Mouse (Mus musculus) heart, postnatal 0 days (tissue): ENCODE data around the gene Engase. TPM values are rescaled to one million over a fixed set of nuclear protein-coding genes. Genes with fewer than 3 reads are reported as not detected.

Source experiments
- ATAC-seq: fragments of 200-750 bp; cut with Nextera tagmentation; 2 replicates; pipeline ENCODE4 v1.8.0; 2017; ENCODE audit warnings: low read depth, moderate number of reproducible peaks, moderate library complexity; ENCODE audit not compliant: insufficient read depth
- DNase-seq: peaks from one replicate; pipeline ENCODE4 v3.0.0-alpha.2; 2016; ENCODE audit warnings: low spot score
- H3K27ac ChIP-seq: fragments of 300-500 bp; sonication (generic); 2 replicates; pipeline ENCODE4 v1.5.1; 2014; ENCODE audit warnings: low read depth, mild to moderate bottlenecking
- H3K27me3 ChIP-seq: fragments of 300-500 bp; sonication (generic); 2 replicates; pipeline ENCODE4 v1.6.1; 2014; ENCODE audit warnings: low read length, mixed read lengths; ENCODE audit not compliant: control insufficient read depth, insufficient read depth
- H3K36me3 ChIP-seq: fragments of 300-500 bp; sonication (generic); replicated peaks from 2 replicates; pipeline ENCODE4 v1.6.1; 2014; ENCODE audit warnings: low read length, mixed read lengths; ENCODE audit not compliant: control insufficient read depth, insufficient read depth
- H3K4me1 ChIP-seq: fragments of 300-500 bp; sonication (generic); 2 replicates; pipeline ENCODE4 v1.6.1; 2014; ENCODE audit warnings: antibody characterized with exemption; ENCODE audit not compliant: control insufficient read depth, insufficient read depth
- H3K4me2 ChIP-seq: fragments of 300-500 bp; sonication (generic); 2 replicates; pipeline ENCODE4 v1.6.1; 2014; ENCODE audit warnings: low read depth, mild to moderate bottlenecking, low read length, moderate library complexity
- H3K4me3 ChIP-seq: fragments of 300-500 bp; sonication (generic); 2 replicates; pipeline ENCODE4 v1.5.1; 2014; ENCODE audit warnings: low read depth, low read length
- H3K9ac ChIP-seq: fragments of 300-500 bp; sonication (generic); replicated peaks from 2 replicates; pipeline ENCODE4 v1.6.1; 2014; ENCODE audit warnings: low read depth, low read length, mixed read lengths
- H3K9me3 ChIP-seq: fragments of 300-500 bp; sonication (generic); replicated peaks from 2 replicates; pipeline ENCODE4 v1.6.1; 2016; ENCODE audit warnings: low read length; ENCODE audit not compliant: control insufficient read depth
- CTCF ChIP-seq: IDR thresholded peaks from 2 replicates; pipeline ENCODE4 v1.5.1; 2016; ENCODE audit warnings: antibody characterized with exemption, control low read depth, low read depth
- EP300 ChIP-seq: IDR thresholded peaks from 2 replicates; pipeline ENCODE4 v1.6.1; 2016; ENCODE audit warnings: antibody characterized with exemption, low read depth
- WGBS: fragments of 180-500 bp; shearing (Covaris S2); extraction: QIAGEN DNeasy Blood & Tissue Kit; methylation state at CpG from one replicate; pipeline ENCODE4 v1.1.7; 2014; 5-methylcytosine and 5-hydroxymethylcytosine counted together
- polyA plus RNA-seq: library from polyadenylated mRNA; unstranded; fragments of >200 nt; fragmentation: Nextera tagmentation; extraction: Ambion mirVana; gene quantifications from 2 replicates; pipeline ENCODE4 v1.2.1, GENCODE M21; 2015
- total RNA-seq: library from RNA; depleted of rRNA; stranded (reverse); fragments of >200 nt; gene quantifications from 2 replicates; pipeline ENCODE4 v1.2.3, GENCODE M21; 2014; ENCODE audit warnings: low replicate concordance; rRNA removed

The Engase gene
- total and polyA plus RNA-seq, 2 experiments from 2014 or later: 3.0 to 12.0 TPM

DNA sequence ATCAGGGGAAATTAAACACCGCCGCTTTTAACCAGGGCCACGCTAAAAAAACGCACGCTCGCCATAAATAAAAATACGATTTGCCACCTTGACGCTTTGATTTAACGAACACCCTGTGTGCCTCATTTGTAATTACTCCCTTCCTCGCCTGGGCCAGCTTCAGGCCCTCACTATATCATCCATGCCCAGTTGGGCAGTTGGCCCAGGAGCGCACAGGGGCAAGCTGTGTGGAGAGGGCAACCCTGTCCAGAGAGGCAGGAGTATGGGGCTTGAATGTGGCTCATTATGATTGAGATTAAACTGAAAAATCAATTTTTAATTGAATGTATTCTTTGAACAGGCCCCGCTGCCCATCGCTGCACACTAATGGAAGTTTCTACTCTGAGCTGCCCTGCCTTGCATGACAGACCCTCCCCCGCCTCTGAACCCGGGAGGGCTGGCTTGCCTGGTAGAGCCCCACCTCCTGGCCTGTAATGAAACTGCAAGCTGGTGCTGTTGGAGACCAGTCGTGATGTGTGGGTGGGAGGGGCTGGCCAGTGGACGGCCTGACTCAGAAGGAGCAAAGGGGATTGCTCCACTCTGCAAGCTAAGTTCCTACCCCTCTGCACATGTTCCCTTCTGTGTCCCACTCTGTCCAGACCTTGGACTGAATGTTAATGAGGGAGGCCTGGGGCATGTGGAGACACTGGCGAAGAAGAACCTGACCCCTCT, 57.9 kb downstream of the Engase start:
- no peaks in the 10 kb centered on the region for H3K36me3 ChIP-seq
- TF ChIP-seq CTCF: peak; percentile 45
- TF ChIP-seq EP300: no peak
- H3K27me3 ChIP-seq: peaks cover 31% of the 10 kb centered on the region
- no peak overlapping the region for H3K4me3 ChIP-seq
- no peak overlapping the region for H3K9ac ChIP-seq
- WGBS: 31% methylated on average over 18 of the region's 18 CpGs
- no peaks in the 10 kb centered on the region for H3K9me3 ChIP-seq
- DNase-seq: no peak
- H3K4me1 ChIP-seq: no peaks in the 10 kb centered on the region
- no peak for ATAC-seq
- H3K4me2 ChIP-seq: no peak overlapping the region
- H3K27ac ChIP-seq: no peak overlapping the region

DNA sequence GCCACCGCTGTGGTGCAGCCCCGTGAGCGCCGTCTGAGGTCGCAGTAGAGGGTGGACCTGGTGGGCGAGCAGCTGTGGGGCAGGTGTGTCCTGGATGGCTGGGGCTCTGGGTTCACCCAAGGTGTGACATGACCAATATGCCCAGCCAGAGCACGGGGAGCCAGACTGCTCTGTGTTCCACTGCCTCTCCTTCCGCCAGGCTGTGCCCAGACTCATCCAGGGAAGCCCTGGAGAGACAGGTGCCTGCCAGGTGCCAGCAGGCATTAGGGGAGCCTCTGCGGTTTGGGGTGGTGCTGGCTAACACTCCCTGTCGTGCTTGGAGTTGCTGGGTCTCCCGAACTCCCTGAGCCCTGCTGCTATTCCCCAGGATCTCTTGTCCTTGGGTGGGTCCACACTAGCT, 61.4 kb downstream of the Engase start:
- no peak for ATAC-seq
- Histone ChIP-seq H3K9me3 (no peaks in the 10 kb centered on the region), H3K27ac (no peak overlapping the region), H3K4me1 (no peaks in the 10 kb centered on the region), H3K27me3 (peaks cover 46% of the 10 kb centered on the region), H3K4me3 (no peak overlapping the region), H3K9ac (no peak overlapping the region), H3K36me3 (no peaks in the 10 kb centered on the region), H3K4me2 (no peak overlapping the region)
- 77% methylated on average over 11 of the region's 11 CpGs for WGBS
- no peak for DNase-seq
- no peak for TF ChIP-seq CTCF
- TF ChIP-seq EP300: no peak

Other genes starting within 250 kb of the Engase start
- 49.8 and 50.1 TPM in 2 replicates for gene Cyth1, start 228.2 kb upstream of the Engase start, total RNA-seq
- gene Cyth1, start 228.2 kb upstream of the Engase start, polyA plus RNA-seq: 21.4 TPM in 2 replicates
- 10.4 and 18.3 TPM in 2 replicates for gene Usp36, start 186.6 kb upstream of the Engase start, total RNA-seq
- gene Usp36, start 186.6 kb upstream of the Engase start, polyA plus RNA-seq: 5.5 and 6.6 TPM in 2 replicates
- not detected in 2 replicates for gene Cep295nl, start 134.3 kb upstream of the Engase start, total RNA-seq
- gene Cep295nl, start 134.3 kb upstream of the Engase start, polyA plus RNA-seq: 0.19 and 0.31 TPM in 2 replicates
- gene Timp2, start 121.1 kb upstream of the Engase start, total RNA-seq: 77.5 and 78.5 TPM in 2 replicates
- gene Timp2, start 121.1 kb upstream of the Engase start, polyA plus RNA-seq: 61.9 and 65.5 TPM in 2 replicates
- gene Lgals3bp, start 74.7 kb upstream of the Engase start, total RNA-seq: 77.9 and 83.1 TPM in 2 replicates
- gene Lgals3bp, start 74.7 kb upstream of the Engase start, polyA plus RNA-seq: 27.6 and 28.6 TPM in 2 replicates
- 28.3 and 35.5 TPM in 2 replicates for gene Cant1, start 57.7 kb upstream of the Engase start, total RNA-seq
- gene Cant1, start 57.7 kb upstream of the Engase start, polyA plus RNA-seq: 10.4 and 12.6 TPM in 2 replicates
- gene C1qtnf1, start 48.6 kb upstream of the Engase start, total RNA-seq: 5.8 and 12.6 TPM in 2 replicates
- gene C1qtnf1, start 48.6 kb upstream of the Engase start, polyA plus RNA-seq: 7.8 and 8.3 TPM in 2 replicates